Mouse (Mus musculus) granulocyte monocyte progenitor cell, adult 5-6 weeks (primary cell): Measurements from ENCODE around the gene Fanci. TPM values are rescaled to one million over a fixed set of nuclear protein-coding genes. Genes with fewer than 3 reads are reported as not detected.

Experiments
- ATAC-seq: replicated peaks from 2 replicates; pipeline ENCODE4 v1.8.0; 2016; ENCODE audit warnings: mild to moderate bottlenecking, moderate TSS enrichment, inconsistent platforms; ENCODE audit not compliant: poor library complexity, severe bottlenecking
- total RNA-seq, 2 experiments: library from RNA; stranded (forward) in 1 of 2; stranded (reverse) in 1 of 2; fragments of 200-712, 200-1000 nt in 1 of 2; fragments of >200 nt in 1 of 2; fragmentation: Nextera tagmentation in 1 of 2; gene quantifications; 2 replicates each; pipeline ENCODE4 v1.2.3; 2014 to 2017

Fanci gene
- total RNA-seq (2014; fragmentation: Nextera tagmentation) = 17.8 and 29.7 TPM in 2 replicates
- total RNA-seq (2017) = 22.8 and 24.0 TPM in 2 replicates

DNA sequence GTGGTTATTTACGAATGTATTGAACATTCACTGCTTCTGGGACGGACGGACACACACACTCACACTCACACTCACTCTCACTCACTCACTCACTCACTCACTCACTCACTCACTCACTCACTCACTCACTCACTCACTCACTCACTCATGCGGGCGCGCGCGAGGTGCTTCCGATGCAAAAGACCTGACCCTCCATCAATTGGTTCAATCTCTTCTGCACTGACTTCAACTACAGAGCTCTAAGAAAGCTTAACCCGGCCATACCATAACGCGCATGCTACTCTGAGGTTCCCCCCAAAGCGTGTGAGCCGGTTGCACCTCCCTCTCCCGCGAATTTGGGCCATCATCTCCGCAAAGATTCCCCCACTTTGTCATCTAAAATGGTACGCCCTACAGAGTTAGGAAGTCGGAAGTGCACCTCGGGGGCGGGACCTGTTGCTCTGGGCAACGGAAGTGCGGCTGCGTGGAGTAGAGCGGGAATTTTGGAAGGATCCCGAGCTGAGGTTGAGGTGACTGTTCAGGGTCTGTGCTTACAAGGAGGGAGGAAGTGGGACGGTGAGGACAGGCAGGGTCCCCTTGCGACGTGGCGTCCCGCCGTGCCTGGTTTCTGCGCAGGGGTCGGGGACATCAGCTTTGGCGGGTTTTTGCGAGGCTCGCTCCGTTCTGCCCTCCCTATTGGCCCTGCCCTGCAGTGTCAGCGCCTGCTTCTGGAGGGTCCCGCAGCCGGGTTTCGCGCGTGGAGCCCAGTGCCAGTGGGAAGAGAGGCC is at the start of gene Fanci:
Fanci (plus strand) TSS at position 47 of the 767 bp plus-strand sequence.
- ATAC-seq = peak; percentile 91

DNA sequence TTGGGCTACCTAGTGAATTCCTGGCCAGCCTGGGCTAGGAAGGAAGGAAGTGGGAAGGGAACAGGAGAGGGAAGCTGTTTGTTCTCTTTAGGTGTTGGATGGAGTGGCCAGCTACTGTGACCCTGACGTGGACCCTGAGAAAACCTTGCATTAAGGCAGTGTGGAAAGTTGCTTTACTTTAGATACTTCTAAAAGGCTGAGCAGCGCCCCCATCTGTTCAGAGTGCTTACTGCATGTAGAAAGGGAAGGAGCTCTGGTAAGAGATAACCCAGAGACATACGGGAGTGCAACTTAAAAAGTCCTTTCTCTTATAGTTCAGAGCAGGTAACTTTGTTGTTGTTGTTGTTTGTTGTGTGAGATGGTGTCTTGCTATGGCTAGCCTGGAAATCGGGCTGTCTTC is 45.8 kb upstream of the Fanci start:
- peak; percentile 49 for ATAC-seq

DNA sequence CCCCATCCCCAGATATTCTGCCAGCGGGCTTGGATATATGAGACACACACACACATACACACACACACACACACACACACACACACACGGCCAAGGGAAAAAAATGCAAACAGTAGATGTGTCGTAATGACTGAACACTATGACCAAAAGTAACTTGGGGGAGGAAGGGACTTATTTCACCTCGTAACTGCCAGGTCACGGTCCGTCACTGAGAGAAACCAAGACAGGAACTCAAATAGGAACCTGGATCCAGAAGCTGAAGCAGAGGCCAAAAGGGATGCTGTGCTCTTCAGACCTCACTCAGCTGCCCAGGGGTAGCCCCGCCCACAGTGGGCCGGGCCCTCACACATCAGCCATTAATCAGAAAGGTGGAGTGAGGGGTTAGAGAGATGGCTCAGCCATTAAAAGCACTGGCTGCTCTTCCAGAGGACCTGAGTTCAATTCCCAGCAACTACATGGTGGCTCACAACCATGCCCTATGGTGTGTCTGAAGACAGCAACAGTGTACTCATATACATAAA is 45.1 kb upstream of the Fanci start:
- ATAC-seq = peak; percentile 34

DNA sequence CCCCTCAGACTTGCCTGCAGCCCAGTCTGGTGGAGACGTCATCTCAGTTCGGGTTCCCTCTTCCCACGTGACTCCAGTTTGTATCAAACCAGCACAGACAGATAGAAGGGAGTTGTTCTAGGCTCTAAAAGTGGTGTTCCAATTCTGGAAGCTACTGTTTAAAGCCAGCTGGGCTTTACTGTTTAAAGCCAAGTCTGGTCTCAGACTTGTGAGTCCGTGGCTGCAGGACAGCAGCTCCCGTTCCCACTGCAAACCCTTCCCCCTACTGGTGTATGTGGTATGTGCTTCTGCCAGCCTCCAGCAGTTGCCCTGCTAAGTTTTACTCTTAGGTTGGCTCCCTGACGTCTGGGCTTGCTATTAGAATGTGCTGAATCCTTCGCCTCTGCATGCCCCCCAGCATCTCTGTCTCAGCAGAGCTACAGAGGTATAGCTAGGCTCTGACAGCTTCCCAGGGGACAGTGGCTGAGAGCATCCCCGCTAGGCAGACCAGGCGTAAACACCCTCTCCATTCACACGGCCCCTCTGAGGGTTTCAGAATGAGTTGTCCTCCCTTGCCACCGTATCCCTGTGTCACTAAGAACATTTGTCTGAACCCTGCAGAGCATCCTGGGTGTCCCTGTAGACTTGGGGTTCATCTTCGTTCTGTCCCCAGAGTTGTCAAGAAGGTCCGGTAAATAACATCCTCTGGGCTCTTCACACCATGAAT is 44.5 kb upstream of the Fanci start:
- ATAC-seq = no peak

DNA sequence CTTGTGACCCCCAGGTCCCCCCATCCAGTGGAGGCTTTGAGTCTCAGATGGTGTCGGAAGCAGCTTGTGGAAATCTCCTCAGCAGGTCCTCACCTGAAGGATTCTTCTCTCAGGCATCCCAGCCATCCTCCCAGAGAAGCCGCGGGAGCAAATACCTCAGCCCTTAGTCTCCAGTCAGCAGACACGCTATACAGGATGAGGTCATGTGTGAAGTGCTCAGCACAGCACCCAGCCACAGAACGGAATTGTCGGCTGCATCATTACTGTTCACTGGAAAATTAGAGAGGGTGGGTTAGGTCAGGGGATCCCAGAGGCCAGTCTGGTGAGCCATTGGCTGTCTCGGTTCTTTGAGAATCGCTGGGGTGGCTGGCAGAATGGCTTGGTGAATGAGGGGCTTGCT is 42.9 kb upstream of the Fanci start:
- no peak for ATAC-seq

DNA sequence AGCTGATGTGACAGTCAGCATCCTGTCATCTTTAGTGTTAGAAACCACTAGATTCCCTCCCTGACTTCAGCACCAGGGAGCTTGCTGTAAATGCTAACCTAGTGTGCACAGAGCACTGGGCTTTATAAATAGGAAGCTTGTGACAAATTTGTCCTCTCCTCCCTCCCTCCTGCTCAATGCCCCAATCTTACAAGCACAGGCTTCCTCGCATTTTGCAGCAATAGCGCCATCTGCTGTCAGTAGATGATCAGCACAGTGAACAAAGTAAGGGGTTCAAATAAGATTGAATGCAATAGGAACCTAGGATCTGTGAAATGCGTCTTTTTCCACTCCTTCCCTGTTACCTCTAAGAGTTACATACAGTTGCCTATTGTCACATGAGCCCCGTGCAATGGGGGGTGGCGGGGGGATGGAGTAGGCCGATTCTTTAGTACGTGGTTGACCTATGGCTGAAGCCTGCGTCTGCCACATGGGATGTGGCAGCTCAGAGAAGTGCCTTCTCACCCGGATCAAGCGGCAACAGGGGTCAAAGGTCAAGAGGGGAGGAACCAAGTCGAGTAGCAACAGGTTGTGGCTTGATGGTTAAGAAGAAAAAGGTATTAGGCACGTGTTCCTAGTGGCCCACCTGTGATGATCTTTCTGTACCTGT is 41.9 kb upstream of the Fanci start:
- ATAC-seq = peak; percentile 49

DNA sequence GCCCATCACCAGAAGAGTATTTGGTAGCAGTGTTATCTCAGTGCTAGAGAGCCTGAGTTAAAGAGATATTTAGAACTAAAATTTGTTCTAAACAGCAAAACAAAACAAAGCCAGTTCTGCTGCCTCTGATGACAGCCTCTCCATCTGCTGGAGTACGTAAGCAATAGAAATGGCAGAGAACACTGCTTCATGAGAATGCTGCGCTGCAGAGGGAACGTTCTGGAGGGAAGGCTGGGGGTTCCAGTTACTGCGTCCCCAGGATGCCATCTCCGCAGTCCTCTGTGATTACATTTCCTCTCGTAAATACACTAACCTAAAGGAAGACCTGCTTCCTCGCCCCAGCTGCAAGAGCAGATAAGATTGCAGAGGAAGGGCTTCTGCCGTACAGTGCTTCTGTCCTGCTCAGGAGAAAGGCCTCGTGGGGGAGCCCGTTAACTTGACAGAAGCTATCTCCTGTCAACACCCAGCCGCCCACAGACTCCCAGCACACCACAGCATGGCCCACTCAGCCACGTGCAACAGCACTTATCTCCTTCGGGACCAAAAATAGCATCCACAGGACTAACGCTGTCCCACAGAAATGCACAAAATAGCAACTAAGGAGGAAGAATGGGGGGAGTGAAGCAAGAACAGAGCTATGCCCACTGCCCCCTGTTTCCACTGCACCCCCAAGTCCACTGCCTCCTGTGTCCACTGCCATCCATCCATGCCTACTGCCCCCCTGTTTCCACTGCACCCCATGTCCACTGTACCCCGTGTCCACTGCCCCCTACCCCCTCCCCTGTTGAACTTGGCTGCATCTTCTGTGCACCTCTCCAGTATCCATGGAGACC is 33.2 kb upstream of the Fanci start:
- ATAC-seq = peak; percentile 25; the same call in 1 of the 2 replicates

DNA sequence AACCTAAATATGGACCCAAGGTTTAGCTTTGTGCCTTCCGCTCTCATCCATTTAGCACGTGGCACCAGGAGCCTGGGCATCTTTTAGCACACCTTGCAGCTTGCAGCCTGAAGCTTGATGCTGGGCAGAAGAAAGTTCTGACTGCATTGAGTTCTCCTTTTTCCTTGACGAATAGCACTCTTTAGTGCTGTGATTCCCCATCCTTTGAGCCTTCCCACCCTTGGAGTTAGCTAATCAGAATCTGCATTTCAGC is 32.6 kb upstream of the Fanci start:
- no peak for ATAC-seq

DNA sequence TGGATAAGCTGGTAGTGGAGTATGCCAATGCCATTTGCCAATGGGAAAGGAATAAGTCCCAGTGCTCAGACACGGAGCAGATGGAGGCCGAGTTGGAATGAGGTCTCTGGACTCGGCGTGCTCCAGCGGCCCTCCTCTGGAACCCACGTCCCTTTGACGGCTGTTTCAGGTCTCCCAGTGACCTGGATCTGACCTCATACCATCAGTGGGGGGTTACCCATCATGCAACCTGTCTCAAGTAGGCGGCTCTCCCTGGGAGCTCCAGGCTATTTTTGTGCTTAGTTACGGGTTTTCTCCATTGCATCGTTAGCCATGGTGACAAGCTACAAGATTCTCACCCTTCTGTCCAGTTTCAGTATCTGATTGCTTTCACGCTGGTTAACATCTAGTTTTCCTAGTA is 31.7 kb upstream of the Fanci start:
- ATAC-seq = no peak

DNA sequence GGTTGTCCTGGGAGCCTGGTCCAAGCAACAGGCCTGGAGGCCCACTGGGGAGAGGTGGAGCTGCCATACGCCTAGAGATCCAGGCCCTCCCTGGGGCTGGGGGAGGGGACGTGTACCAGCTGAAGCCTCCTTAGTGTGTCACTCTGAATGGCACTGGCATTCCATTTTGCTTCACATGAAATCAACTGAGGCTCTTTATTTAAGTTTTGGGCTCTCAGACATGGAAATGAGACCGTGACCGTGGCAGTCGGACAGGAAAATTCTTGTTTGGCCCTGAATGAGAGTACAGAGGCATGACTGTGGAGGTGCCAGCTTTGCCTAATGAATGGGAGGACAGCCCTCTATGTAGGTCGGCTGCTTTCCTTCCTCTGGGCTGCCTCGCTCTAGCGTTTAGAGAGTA is 29.5 kb upstream of the Fanci start:
- ATAC-seq = no peak

DNA sequence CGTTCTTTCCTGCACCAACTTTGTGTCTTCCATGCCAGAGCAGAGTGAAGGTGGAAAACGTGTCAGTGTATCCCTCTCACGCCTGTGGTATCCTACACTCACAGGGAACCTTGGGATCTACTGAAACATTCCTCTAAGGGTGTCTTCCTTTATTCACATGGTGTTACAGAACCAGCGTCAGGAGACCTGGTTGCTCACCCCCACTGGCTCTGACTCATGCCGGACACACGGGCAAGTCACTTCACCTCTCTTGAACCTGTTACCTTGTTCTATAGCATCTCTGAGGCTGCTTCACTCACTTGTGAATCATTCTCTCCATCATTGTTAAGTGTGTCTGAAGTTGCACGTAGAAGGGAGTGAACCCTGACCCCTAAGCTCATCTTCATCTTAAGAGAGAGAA is 28.9 kb upstream of the Fanci start:
- ATAC-seq = no peak

DNA sequence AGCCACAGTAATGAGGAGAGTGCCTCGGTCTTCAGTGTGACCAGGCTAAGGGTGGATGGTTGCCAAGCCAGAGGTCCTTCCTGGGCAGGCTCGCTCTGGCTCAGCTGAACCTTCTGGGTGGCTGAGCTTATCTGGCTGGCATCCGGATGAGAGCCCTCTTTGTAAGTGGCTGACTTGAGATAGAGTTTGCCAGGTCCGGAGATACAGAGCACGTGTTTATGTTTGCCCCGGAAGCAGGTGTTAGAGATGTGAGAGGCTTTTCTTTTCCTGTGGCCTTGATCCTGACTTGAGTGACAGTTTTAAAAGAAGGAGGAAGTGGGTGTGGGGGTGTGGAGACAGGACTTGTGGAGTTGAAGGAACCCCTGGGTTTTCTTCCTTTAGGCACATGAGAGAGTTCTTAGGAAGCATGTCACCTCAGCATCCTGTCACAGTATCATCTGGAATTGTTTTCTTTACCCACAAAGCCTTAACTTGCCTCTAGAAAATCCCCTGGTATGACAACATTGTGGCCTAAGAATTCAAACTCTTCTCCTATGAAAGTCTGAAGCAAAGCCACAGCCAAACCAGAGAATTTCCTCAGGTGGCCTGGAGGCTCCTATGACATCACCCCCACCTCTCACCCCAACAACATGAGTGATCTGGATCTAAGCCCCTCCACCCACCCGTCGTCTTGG is 28.2 kb upstream of the Fanci start:
- peak; percentile 80 for ATAC-seq

DNA sequence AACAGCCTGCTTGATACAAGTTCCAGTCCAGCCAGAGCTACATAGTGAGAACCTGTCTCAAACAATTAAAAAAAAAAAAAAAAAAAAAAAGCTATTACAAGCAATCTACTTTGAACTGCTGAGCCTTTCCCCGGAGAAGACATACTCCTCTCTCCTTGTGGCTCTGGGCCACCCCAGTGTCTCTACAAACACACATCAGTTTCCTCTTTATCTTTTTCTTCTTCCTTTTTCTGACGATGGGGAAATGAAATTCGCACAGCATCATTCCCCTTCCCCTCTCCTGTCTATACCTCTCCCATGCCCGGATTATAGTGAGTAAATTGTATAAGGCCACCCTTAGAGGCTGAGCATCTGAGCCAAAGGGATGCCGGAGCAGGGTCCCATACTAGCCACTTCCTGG is 23.1 kb upstream of the Fanci start:
- ATAC-seq = peak; percentile 64

DNA sequence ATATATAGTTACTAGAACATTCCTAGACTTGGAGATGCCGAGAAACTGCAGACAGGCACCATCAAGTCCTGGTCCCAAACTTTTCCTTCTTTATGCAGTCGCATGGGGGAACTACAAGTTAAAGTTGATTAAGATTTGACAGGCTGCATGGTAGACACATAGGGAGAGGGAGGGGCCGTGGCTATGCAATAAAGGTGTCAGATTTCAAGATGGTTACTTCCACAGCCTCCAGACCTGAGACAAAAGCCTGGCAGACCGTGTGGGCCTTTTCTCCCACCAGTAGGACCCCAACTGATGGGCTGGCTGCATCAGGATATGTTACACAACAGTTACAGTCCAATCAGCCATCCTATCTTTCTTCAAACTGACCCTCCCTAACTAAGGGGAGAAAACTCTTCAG is 22.3 kb upstream of the Fanci start:
- no peak for ATAC-seq

DNA sequence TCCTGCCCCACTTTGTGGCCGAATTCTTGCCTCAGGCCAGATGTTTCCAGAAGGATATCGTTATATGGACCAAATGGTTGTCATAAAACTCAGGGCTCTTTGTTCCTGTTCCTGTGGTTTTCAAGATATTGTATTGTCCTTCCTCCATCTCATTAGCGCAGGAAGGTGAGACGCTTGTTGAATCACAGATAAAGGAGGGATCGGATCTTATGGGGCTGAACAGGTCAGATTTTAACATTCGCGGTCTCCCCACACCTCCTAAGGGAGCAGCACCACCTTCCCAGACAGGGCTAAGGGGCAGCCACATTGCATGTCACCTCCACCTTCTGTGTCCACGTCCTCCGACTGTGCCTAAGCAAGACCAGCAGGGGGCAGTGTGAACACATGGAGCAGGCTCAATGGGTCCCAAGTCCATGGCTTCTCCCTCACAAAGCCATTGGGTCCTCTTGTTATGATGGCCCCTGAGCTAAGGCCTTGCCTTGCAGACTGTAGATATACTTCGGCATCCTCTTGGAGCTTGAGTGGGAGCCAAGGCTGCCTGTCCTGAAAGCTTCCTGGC is 20.3 kb upstream of the Fanci start:
- peak; percentile 90 for ATAC-seq

DNA sequence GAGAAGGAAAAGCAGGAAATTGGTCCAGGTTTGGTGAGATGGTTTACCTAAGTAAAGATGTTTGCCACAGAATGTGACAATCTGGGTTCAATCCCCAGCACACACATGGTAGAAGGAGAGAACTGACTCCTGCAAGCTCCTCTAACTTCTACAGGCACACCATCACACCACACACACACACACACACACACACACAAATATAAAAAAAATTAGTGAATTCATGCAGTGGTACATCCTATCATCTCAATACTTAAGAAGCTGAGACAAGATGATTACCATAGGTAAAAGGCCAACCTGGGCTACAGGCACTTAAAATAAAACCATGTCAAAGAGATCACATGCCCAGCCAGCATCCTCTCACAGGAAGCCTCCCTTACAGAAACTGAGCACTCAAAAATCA is 17.7 kb upstream of the Fanci start:
- ATAC-seq = no peak

DNA sequence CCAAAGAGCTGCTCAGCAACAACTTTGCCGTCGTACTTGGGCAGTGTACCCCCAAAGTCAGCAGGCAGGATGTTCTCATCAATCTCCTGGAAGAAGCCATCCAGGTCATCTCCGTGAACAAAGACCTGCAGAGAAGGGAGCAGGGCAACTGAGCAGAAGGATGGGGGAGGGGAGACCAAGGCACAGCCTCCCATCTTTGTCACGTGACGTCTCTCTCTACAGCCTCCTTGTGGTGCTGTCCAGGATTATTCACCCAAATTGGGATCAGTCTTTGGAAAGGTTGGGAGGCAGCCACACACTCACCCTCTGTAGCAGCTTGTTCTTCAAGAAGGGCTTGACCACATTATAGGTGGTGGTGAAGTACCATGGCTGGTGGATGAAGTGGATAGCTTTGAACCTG is 16.1 kb upstream of the Fanci start:
- no peak for ATAC-seq

DNA sequence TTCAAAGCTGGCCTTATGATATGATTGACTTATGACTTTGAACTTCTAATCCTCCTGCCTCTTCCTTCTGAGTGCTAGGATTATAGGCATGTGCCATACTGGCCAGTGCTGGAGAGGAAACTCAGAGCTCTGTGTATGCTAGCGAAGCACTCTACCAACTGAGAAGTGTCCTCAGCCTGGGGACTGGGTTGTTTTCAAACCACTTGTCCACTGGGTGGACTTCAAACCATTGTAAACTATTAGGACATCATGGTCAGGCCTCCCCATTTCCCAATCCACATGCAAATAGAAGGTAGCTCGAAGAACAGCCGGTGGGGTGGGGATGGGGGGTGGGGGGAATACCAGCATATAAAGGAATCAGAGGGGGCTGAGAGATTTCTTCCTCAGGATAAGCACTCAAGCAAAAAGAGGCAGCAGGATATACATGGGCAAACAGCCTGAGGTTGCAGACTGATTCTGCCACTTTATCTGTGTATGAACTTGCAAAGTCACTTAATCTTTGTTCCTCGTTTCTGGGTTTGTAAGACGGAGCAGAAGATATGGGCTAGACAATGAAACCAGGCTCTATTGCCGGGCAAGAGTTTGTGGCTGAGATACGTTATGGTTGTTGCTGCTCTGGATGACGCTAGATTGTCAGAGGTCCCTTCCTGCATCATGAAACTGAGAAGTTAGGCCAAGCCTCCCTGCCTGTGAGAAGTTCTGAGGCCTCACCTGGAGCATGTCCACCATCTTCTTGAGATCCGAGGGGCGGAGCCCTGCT is 15.0 kb upstream of the Fanci start:
- ATAC-seq = peak; percentile 56
